Mouse (Mus musculus) Muller cell, postnatal 12 days (primary cell): Measurements from ENCODE around the gene Hectd1.

ENCODE experiments used
- DNase-seq: peaks from one replicate; pipeline ENCODE4 v3.0.0-alpha.2; 2015; ENCODE audit errors: inconsistent ontology term

The Hectd1 gene

GRCm38 (mm10) chr12:51843576-51844520 lies 14.5 kb upstream of the Hectd1 start:
- no peak for DNase-seq

- no peak for DNase-seq
These were observed 12.9 kb upstream of the Hectd1 start for GRCm38 (mm10) chr12:51842081-51842864.

- no peak for DNase-seq
These were observed 10.5 kb upstream of the Hectd1 start for GRCm38 (mm10) chr12:51839856-51840255.

- no peak for DNase-seq
These were observed 5.9 kb upstream of the Hectd1 start for GRCm38 (mm10) chr12:51835219-51835618.

- DNase-seq = no peak
These were observed 2.6 kb upstream of the Hectd1 start for GRCm38 (mm10) chr12:51831931-51832330.

- no peak for DNase-seq
These were observed 2.0 kb upstream of the Hectd1 start for GRCm38 (mm10) chr12:51831296-51831695.

- DNase-seq = no peak
These were observed 1.3 kb upstream of the Hectd1 start for GRCm38 (mm10) chr12:51830671-51831070.

GRCm38 (mm10) chr12:51830077-51830402 lies 704 bp upstream of the Hectd1 start:
- no peak for DNase-seq

GRCm38 (mm10) chr12:51828716-51829289 lies 533 bp downstream of the Hectd1 start:
- no peak for DNase-seq

- no peak for DNase-seq
These were observed 1.2 kb downstream of the Hectd1 start for GRCm38 (mm10) chr12:51827958-51828650.

- no peak for DNase-seq
These were observed 4.0 kb downstream of the Hectd1 start for GRCm38 (mm10) chr12:51825338-51825737.

GRCm38 (mm10) chr12:51823311-51823710 lies 6.0 kb downstream of the Hectd1 start:
- DNase-seq = peak; percentile 33

- DNase-seq = peak; percentile 52
These were observed 6.5 kb downstream of the Hectd1 start for GRCm38 (mm10) chr12:51822861-51823260.

- no peak for DNase-seq
These were observed 7.1 kb downstream of the Hectd1 start for GRCm38 (mm10) chr12:51822236-51822635.

GRCm38 (mm10) chr12:51821256-51821655 lies 8.1 kb downstream of the Hectd1 start:
- no peak for DNase-seq

- DNase-seq = no peak
These were observed 9.3 kb downstream of the Hectd1 start for GRCm38 (mm10) chr12:51819951-51820498.

GRCm38 (mm10) chr12:51817815-51818613 lies 11.3 kb downstream of the Hectd1 start:
- DNase-seq = no peak

GRCm38 (mm10) chr12:51811388-51812140 lies 17.8 kb downstream of the Hectd1 start:
- DNase-seq = peak; percentile 73

GRCm38 (mm10) chr12:51810564-51810963 lies 18.8 kb downstream of the Hectd1 start:
- DNase-seq = no peak

GRCm38 (mm10) chr12:51784842-51785241 lies 44.5 kb downstream of the Hectd1 start:
- no peak for DNase-seq
